Mouse (Mus musculus): ENCODE measurements around the gene B230104I21Rik.

GRCm38 (mm10) chr4:154371542-154372247 is 35.8 kb downstream of the B230104I21Rik start:
- TF ChIP-seq POLR2A (IDR thresholded peaks at IDR 0.05; ENCODE audit: extremely low read depth, insufficient read depth, low read length) (no peak), CTCF (IDR thresholded peaks at IDR 0.05; ENCODE audit: extremely low read depth, insufficient read depth, low read length) (no peak)

Measured in cortical plate, adult 2 months (tissue).